Mouse (Mus musculus) testis, adult 10 weeks (tissue): Measurements from ENCODE around the gene Stum. TPM values are rescaled to one million over a fixed set of nuclear protein-coding genes. Genes with fewer than 3 reads are reported as not detected.

ENCODE experiments used
- polyA plus RNA-seq: library from polyadenylated mRNA; stranded (reverse); fragments of 350-450 nt; fragmentation: Illumina TruSeq; extraction: RNeasy Lipid Tissue Mini Kit (QIAGEN cat#74804); gene quantifications from one replicate; pipeline ENCODE4 v1.2.3, GENCODE M21; 2014; ENCODE audit warnings: low read depth, low replicate concordance

Stum gene
- 0.15 TPM for polyA plus RNA-seq

DNA sequence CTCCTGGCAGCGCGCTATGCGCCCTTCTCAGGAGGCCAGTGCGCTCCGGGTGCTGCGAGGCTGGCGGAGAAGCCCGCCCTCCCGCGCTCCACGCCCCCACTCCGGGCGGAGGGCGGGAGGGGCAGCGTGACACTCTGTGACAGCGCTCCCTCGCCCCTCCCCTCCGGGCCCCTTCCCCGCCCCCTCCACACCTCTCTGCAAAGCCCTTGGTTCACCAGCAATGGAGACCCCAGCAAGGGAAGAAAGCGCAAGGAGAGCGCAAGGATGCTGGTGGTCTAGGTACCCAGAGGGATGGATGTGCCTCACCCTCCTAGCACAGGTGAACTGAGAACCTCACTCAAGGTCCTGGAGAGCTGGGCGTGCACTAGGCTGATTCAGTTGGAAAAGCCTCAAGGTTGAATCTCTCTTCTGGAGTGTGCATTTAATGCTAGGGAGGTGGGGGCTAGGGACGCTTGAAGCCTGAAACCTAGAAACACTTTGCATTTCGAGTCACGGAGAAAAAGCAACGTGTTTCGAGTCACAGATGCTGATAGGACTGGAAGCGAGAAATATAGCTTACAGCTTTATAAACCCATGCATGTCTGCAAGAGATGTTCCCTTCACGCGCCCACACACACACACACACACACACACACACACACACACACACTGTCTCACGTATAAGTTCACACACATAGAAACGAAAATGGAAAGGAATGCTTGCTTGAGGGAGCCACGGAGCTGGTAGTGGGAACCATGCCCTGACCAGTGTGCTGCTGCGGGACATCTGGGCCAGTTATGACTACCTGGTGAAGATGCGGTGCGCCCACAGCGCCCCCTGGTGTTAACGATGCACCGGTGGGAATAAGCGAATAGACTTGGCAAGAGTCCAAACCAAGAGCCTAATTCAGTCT, at the start of gene Stum:
Stum (minus strand) TSS at position 106 of the 893 bp plus-strand sequence.

Other genes with a start within 250 kb of the Stum start
- gene Psen2, start 220.1 kb downstream of the Stum start, polyA plus RNA-seq: 1.4 TPM
- gene Itpkb, start 153.0 kb downstream of the Stum start, polyA plus RNA-seq: 8.1 TPM
- gene Parp1, start 85.4 kb upstream of the Stum start, polyA plus RNA-seq: 24.0 TPM
- 40.4 TPM for gene Lin9, start 157.6 kb upstream of the Stum start, polyA plus RNA-seq
- not detected for gene Mixl1, start 213.5 kb upstream of the Stum start, polyA plus RNA-seq
- 47.7 TPM for gene Acbd3, start 242.5 kb upstream of the Stum start, polyA plus RNA-seq